Mouse (Mus musculus): ENCODE measurements around the gene Fetub.

DNA sequence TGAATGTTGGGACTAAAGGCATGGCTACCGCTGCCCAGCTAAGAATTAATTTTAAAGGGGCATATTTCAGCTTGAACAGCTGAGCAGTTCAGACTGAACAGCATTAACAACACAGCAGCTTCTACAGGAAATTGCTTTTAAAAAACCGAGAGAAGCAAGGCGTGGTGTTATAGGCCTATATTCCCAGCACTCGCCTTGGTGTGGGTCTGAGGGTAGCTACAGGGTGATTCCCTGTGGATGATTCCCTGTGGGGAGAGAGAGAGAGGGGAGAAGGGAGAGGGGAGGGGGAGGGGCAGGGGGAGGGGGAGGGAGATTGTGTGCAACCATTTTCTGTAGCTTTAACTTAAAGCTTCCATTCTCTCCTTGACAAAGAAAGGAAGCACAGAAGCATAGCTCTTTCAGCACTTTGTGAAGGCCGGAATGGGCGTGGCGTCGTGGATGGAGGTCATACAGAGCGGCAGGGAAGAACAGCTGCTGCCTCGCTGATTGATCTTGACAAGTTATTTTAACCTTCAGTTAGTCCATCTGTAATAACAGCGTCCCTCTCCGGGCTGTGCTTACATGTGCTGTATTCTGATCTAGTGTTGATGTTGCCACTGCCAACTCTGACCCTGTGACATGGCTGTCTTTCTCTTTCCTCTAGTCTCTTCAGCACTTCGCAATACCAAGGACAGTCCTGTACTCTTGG is 37.4 kb downstream of the Fetub start:
- TF ChIP-seq RCOR1 (IDR thresholded peaks at IDR 0.05; ENCODE audit: low read depth, low read length): no peak
- TF ChIP-seq POLR2A (IDR thresholded peaks at IDR 0.05; ENCODE audit: control insufficient read depth in 1 of 2, insufficient read depth in 1 of 2, low read depth in 1 of 2, low read length in 2 of 2, poor library complexity in 1 of 2): no peak
- TF ChIP-seq HCFC1 (IDR thresholded peaks at IDR 0.05; ENCODE audit: low read depth, low read length): no peak
